Mouse (Mus musculus): Measurements from ENCODE around the gene Tmco5.

- TF ChIP-seq POLR2A (IDR thresholded peaks at IDR 0.05; ENCODE audit: borderline replicate concordance, insufficient read depth, low read length) (no peak), CTCF (IDR thresholded peaks at IDR 0.05; ENCODE audit: borderline replicate concordance, insufficient read depth, low read depth, low read length) (no peak)
Measured at GRCm38 (mm10) chr2:116918598-116918997, 40.1 kb downstream of the Tmco5 start.

Measured in cerebellum, adult 2 months (tissue).